Mouse (Mus musculus): ENCODE data around the gene Olfr1447.

The Olfr1447 gene

DNA sequence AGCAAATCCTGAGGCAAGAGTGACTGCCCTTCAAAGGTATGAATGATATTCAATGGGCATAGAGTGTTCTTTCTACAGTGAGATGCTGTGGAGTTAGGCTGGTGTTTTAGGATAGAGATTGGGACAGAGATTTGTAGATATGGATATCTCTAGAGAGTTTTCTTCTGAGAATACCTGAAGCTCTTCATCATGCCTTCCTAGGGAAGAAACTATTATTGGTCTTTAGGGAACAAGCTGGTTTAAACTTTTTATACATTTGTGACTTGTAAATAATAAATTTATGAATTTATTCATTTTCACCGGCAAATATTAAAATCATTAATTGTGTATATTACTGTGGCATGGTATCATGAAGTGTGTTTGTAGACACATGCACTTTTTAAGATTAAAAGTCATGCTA is at the start of gene Olfr1447:
TSS of gene Olfr1447 (minus strand) at position 101 of the 400 bp plus-strand sequence.
- no peak for DNase-seq

GRCm38 (mm10) chr19:12949958-12950357 is 46.4 kb upstream of the Olfr1447 start, which contains the start of gene Olfr1450:
Olfr1450 (plus strand) TSS chr19:12950258.
- DNase-seq, result no peak

GRCm38 (mm10) chr19:12930540-12930939 is 27.0 kb upstream of the Olfr1447 start, which contains the start of gene Olfr1449:
Olfr1449 (plus strand) TSS chr19:12930840.
- DNase-seq, result no peak

- DNase-seq, result no peak
These were observed 20.8 kb upstream of the Olfr1447 start, which contains the start of gene Olfr1448 for GRCm38 (mm10) chr19:12924319-12924718. Olfr1448 (minus strand) TSS chr19:12924419.

DNA sequence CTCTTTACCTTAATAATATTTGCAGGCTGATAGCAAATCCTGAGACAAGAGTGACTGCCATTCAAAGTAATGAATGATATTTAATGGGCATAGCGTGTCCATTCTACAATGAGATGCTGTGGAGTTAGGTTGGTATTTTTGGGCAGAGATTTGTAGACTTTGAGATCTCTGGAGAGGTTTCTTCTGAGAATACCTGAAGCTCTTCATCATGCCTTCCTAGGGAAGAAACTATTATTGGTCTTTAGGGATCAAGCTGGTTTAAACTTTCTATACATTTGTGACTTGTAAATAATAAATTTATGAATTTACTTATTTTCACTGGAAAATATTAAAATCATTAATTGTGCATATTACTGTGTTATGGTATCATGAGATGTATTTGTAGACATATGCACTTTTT is 10.1 kb downstream of the Olfr1447 start, which contains the start of gene Olfr1446:
TSS of gene Olfr1446 (minus strand) at position 101 of the 400 bp plus-strand sequence.
- no peak for DNase-seq

- no peak for DNase-seq
These were observed 20.0 kb downstream of the Olfr1447 start, which contains the start of gene Olfr1445 for GRCm38 (mm10) chr19:12883555-12883954. Olfr1445 (plus strand) TSS chr19:12883855.

DNA sequence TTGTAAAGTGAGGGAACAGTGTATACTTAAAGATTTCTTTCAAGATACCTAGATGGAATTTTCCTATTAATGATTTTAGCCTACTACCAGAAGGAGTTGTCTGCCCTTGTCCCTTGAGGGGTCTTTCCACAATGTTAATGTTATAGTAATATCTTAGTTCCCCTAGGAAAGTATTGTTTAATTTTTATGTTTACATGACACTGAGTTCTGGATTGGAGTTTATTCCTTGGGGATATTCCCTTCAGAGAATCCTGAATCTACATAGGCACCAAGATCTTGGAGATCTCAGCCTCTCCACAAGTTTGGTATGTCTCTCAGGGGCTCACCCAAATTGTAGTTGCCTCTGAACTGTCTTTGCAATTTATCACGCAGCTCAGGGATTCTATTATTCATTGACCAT is 46.6 kb downstream of the Olfr1447 start, which contains the start of gene Olfr1444:
TSS of gene Olfr1444 (plus strand) at position 301 of the 400 bp plus-strand sequence.
- no peak for DNase-seq
